Mouse (Mus musculus) limb, embryonic 14.5 days (tissue): ENCODE data around the gene Katnal1. TPM values are rescaled to one million over a fixed set of nuclear protein-coding genes. Genes with fewer than 3 reads are reported as not detected.

Experiments used
- ATAC-seq: fragments of 200-750 bp; cut with Nextera tagmentation; 2 replicates; pipeline ENCODE4 v1.8.0; 2017; ENCODE audit warnings: low read depth, moderate number of reproducible peaks, moderate TSS enrichment; ENCODE audit not compliant: low FRiP score
- DNase-seq: peaks from one replicate; pipeline ENCODE4 v3.0.0-alpha.2; 2015; ENCODE audit warnings: low spot score
- H3K27ac ChIP-seq: fragments of 300-500 bp; sonication (generic); replicated peaks from 2 replicates; pipeline ENCODE4 v1.5.1; 2014; ENCODE audit warnings: low read depth, mild to moderate bottlenecking, low read length, moderate library complexity, mixed read lengths
- H3K27me3 ChIP-seq: fragments of 300-500 bp; sonication (generic); 2 replicates; pipeline ENCODE4 v1.6.1; 2014; ENCODE audit warnings: low read length, mixed read lengths; ENCODE audit not compliant: control insufficient read depth, insufficient read depth
- H3K36me3 ChIP-seq: fragments of 300-500 bp; sonication (generic); 2 replicates; pipeline ENCODE4 v1.6.1; 2014; ENCODE audit warnings: mild to moderate bottlenecking, low read length, moderate library complexity, mixed read lengths; ENCODE audit not compliant: control insufficient read depth, insufficient read depth
- H3K4me1 ChIP-seq: fragments of 300-500 bp; sonication (generic); 2 replicates; pipeline ENCODE4 v1.6.1; 2014; ENCODE audit warnings: antibody characterized with exemption, low read length, mixed read lengths; ENCODE audit not compliant: control insufficient read depth, insufficient read depth
- H3K4me2 ChIP-seq: fragments of 300-500 bp; sonication (generic); replicated peaks from 2 replicates; pipeline ENCODE4 v1.6.1; 2014; ENCODE audit warnings: low read depth, mild to moderate bottlenecking, low read length, moderate library complexity; ENCODE audit not compliant: severe bottlenecking
- H3K4me3 ChIP-seq: fragments of 300-500 bp; sonication (generic); replicated peaks from 2 replicates; pipeline ENCODE4 v1.5.1; 2014; ENCODE audit warnings: low read length
- H3K9ac ChIP-seq: fragments of 300-500 bp; sonication (generic); 2 replicates; pipeline ENCODE4 v1.6.1; 2014; ENCODE audit warnings: mild to moderate bottlenecking, low read depth, low read length, moderate library complexity; ENCODE audit not compliant: severe bottlenecking
- H3K9me3 ChIP-seq: fragments of 300-500 bp; sonication (generic); 2 replicates; pipeline ENCODE4 v1.6.1; 2016; ENCODE audit warnings: low read length; ENCODE audit not compliant: control insufficient read depth
- POLR2A ChIP-seq: fragments of 200-500 bp; IDR thresholded peaks from 2 replicates; pipeline ENCODE4 v1.8.0; 2012; ENCODE audit warnings: inconsistent platforms, mild to moderate bottlenecking, moderate library complexity, borderline replicate concordance; ENCODE audit not compliant: insufficient read depth, insufficient read length; ENCODE audit errors: extremely low read depth
- WGBS: fragments of 180-500 bp; shearing (Covaris S2); extraction: QIAGEN DNeasy Blood & Tissue Kit; methylation state at CpG from one replicate; pipeline ENCODE4 v1.1.7; 2014; 5-methylcytosine and 5-hydroxymethylcytosine counted together
- polyA plus RNA-seq, 2 experiments: library from polyadenylated mRNA; depleted of rRNA in 1 of 2; stranded (reverse) in 1 of 2; unstranded in 1 of 2; fragments of >200 nt; fragmentation: Nextera tagmentation in 1 of 2; extraction: Ambion mirVana in 1 of 2; gene quantifications; 2 replicates each; pipeline versions ENCODE4 v1.2.1 to v1.2.3; 2012 to 2014

Gene Katnal1
- polyA plus RNA-seq, 2 experiments = 12.9 to 13.3 TPM

DNA sequence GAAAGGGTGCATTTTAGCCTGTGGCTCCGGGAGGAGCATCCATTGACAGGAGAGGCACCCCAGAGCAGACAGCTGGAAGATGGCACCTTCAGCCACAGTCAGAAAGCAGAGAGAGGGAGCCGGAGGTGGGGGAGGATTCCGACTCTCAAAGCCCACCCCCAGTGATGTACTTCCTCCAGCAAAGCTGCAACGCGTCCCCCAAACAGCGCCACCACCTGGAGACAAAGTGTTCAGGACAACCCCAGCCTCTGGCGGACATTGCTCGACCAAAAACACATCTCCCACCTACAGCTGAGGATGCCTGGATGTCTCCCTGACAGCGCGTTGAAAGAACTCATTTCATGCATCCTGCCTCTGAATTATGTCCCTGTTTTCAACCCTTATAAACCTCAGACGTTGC, 13.8 kb upstream of the Katnal1 start:
- no peak overlapping the region for H3K4me3 ChIP-seq
- no peaks in the 10 kb centered on the region for H3K27me3 ChIP-seq
- H3K9me3 ChIP-seq = no peaks in the 10 kb centered on the region; the same call in 1 of the 2 replicates
- no peak for ATAC-seq
- no peak for TF ChIP-seq POLR2A
- WGBS = 82% methylated on average over 11 of the region's 11 CpGs
- H3K27ac ChIP-seq = no peak overlapping the region
- no peak for DNase-seq
- H3K4me2 ChIP-seq = no peak overlapping the region
- no peak overlapping the region for H3K9ac ChIP-seq
- no peaks in the 10 kb centered on the region for H3K36me3 ChIP-seq
- H3K4me1 ChIP-seq = peaks cover 10% of the 10 kb centered on the region

DNA sequence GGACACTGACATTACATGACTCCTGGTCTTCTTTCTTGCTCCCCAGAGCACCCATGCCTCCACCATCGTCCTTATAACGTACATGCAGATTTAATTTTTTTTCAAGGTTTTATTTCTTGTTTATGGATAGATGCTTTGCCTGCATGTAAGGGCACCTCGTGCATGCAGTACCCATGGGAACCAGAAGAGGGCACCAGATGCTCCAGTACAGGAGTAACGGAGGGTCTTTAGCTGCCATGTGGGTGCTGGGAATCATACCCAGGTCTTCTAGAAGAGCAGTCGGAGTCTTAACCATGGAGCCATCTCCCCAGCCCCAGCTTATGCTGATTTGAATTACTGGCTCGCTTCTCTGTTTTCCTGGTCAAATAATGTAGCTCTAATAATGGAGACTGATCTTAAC, 13.2 kb upstream of the Katnal1 start:
- DNase-seq = no peak
- no peak overlapping the region for H3K9ac ChIP-seq
- H3K27me3 ChIP-seq = no peaks in the 10 kb centered on the region
- no peaks in the 10 kb centered on the region; the same call in 1 of the 2 replicates for H3K9me3 ChIP-seq
- TF ChIP-seq POLR2A = no peak
- ATAC-seq = no peak
- no peak overlapping the region for H3K4me3 ChIP-seq
- peaks cover 10% of the 10 kb centered on the region for H3K4me1 ChIP-seq
- 94% methylated on average over 6 of the region's 6 CpGs for WGBS
- no peak overlapping the region for H3K27ac ChIP-seq
- no peak overlapping the region for H3K4me2 ChIP-seq
- H3K36me3 ChIP-seq = no peaks in the 10 kb centered on the region

DNA sequence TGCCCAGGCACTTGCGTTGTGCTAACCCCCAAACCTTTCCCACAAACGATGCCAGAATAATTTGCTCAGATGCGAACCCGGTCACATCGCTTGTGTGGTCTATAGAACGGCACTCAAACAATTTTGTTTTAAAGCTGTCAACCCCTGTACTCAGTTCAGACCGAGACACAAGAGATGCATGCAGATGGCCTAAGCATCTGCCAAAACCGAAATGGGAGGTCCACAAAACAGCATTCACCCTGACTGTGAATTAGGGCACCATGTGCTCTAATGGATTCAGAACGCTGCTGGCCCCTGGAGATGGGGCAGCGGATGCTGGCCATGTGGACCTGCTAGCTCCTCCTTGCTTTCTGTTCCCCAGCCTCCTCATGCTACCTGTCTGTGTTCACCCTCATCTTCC, 12.7 kb upstream of the Katnal1 start:
- DNase-seq (no peak), ATAC-seq (no peak)
- Histone ChIP-seq H3K9me3 (no peaks in the 10 kb centered on the region; the same call in 1 of the 2 replicates), H3K4me1 (peaks cover 10% of the 10 kb centered on the region), H3K27me3 (no peaks in the 10 kb centered on the region), H3K4me3 (no peak overlapping the region), H3K4me2 (no peak overlapping the region), H3K9ac (no peak overlapping the region), H3K36me3 (no peaks in the 10 kb centered on the region), H3K27ac (no peak overlapping the region)
- 82% methylated on average over 10 of the region's 10 CpGs for WGBS
- no peak for TF ChIP-seq POLR2A

DNA sequence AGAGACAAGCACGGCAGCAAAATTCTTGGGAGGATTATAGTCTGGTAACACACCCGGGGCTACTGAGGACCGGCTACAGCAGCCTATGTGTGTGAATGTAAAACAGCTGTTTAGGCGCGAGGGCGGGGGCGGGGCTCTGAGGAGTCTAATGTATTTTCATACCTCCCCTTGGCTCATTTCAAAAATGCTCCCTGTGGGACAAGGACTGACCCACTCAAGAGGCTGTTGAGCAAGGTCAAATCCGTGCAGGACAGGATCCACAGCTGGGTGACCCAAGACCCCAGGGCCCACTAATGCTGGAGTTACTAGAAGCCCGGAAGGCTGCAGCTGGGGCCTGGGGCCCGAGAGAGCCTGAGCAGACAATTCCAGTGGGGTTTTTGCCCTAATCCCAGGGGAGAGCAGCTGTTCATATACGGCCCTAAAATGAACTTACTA, 10.8 kb upstream of the Katnal1 start:
- peak; percentile 48 for DNase-seq
- H3K27ac ChIP-seq = no peak overlapping the region; the same call in 1 of the 2 replicates
- no peaks in the 10 kb centered on the region for H3K36me3 ChIP-seq
- H3K9me3 ChIP-seq = no peaks in the 10 kb centered on the region
- ATAC-seq = peak; percentile 82
- H3K4me1 ChIP-seq = peaks cover 10% of the 10 kb centered on the region
- H3K9ac ChIP-seq = no peak overlapping the region
- no peak overlapping the region for H3K4me2 ChIP-seq
- 31% methylated on average over 11 of the region's 11 CpGs for WGBS
- H3K27me3 ChIP-seq = no peaks in the 10 kb centered on the region
- no peak for TF ChIP-seq POLR2A
- no peak overlapping the region for H3K4me3 ChIP-seq

DNA sequence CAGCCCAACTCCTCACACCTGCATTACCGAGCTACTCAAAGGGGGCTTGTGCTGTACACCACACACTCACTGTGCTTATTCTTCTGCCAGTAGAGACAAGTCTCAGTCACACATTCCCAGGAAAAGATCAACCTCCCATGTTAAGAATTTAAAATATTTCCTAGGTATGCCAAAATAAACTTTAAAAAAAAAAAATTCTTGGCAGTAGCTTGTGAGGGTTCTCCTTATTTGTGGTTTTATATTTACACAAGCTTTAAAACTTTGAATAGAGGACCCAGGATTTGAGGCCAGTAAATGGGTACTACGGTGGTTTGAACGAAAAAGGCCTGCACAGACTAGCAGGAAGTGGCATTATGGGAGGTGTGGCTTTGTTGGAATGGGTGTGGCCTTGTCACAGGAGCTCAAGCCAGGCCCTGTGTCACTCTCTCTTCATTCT, 7.4 kb upstream of the Katnal1 start:
- no peak overlapping the region for H3K27ac ChIP-seq
- 60% methylated on average over 3 of the region's 3 CpGs for WGBS

DNA sequence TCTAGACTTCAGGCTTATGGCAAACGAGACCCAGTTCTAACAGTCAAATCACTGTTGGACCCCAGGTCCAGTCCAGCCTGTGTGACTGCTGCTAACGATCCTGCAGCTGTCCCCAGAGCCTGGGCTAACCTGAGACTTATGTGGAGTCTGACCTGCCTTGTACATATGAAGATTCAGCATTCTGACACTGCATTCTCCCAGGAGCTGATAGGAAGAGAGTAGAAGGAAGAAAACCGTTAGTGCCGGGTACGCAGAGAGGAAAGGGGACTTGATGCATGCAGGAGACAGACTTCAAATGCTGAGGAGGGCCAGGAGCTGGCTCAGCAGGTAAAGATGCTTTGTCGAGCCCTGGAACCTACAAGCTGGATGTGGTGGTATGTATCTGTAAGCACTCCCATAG, 6.8 kb upstream of the Katnal1 start:
- DNase-seq (no peak), ATAC-seq (no peak)
- Histone ChIP-seq H3K4me2 (no peak overlapping the region), H3K27me3 (no peaks in the 10 kb centered on the region), H3K36me3 (no peaks in the 10 kb centered on the region), H3K27ac (no peak overlapping the region), H3K4me1 (peaks cover 12% of the 10 kb centered on the region), H3K4me3 (no peak overlapping the region), H3K9ac (no peak overlapping the region), H3K9me3 (no peaks in the 10 kb centered on the region)
- TF ChIP-seq POLR2A = no peak
- 78% methylated on average over 6 of the region's 6 CpGs for WGBS

More for the DNA sequence above, 7.4 kb upstream of the Katnal1 start:
- H3K9me3 ChIP-seq = no peaks in the 10 kb centered on the region
- peaks cover 12% of the 10 kb centered on the region for H3K4me1 ChIP-seq
- no peak overlapping the region for H3K4me2 ChIP-seq
- TF ChIP-seq POLR2A = no peak
- no peaks in the 10 kb centered on the region for H3K27me3 ChIP-seq
- no peak overlapping the region for H3K9ac ChIP-seq
- H3K4me3 ChIP-seq = no peak overlapping the region
- H3K36me3 ChIP-seq = no peaks in the 10 kb centered on the region
- DNase-seq (no peak), ATAC-seq (no peak)
